Mouse (Mus musculus) left cerebral cortex, postnatal 25 days (tissue): ENCODE data around the gene Gm28308. TPM values are rescaled to one million over a fixed set of nuclear protein-coding genes. Genes with fewer than 3 reads are reported as not detected.

Source experiments
- DNase-seq, 2 experiments: peaks; one replicate each; pipeline ENCODE4 v3.0.0; 2022; ENCODE audit warnings: low spot score in 2 of 2, mixed read lengths in 1 of 2
- intact Hi-C: fragments of 180-260 bp; cut with DNase I; formaldehyde crosslinking; loops from one replicate; pipeline ENCODE4 v1.15.1; 2025
- total RNA-seq, 2 experiments: library from RNA; stranded (reverse); gene quantifications; 2 replicates each; pipeline ENCODE4 v1.2.3; 2021

Gene Gm28308
- total RNA-seq, 2 experiments from 2014 or later: not detected

DNA sequence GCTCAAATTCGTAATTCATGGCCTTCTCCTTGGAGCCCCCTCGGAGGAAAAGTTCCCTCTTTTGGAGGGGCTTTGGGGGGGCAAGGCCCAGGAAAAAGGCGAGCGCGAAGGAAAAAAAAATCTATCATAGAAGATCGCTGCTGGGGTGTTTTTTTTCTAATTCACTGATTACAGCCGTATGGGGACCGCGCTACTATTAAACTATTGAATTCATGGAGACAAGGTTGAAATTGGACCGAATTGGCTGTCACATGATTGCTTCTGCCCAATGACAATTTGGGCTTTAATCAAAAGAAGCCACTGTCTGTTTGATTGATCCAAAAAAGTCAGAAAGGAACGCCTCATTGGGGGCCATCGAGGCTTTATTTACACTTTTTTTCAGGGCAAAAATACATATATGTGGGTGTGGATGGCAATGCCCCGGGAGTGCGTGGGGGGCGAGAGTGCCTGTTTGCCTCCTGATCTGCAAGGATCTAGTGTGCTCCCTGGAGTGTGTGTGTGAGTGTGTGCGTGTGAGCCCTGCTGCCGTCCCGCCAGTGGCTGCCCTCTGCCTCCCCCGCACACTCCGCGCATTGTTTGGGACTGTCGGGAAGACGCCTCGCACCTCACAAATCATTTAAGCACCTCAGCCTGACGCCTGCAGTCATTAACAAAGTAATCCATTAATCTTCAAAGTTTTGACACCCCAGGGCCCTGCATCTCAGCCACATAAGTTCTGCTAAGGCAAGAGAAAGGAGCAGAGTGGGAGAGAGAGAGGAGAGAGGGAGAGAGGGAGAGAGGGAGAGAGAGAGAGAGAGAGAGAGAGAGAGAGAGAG lies 48.3 kb downstream of the Gm28308 start, which contains the start of gene Hoxa2:
Hoxa2 (minus strand) TSS at position 206 of the 815 bp plus-strand sequence.
- intact Hi-C loops: loop anchor here (5.0 kb wide), 3 partner anchors 37 to 147 kb away; partner anchors contain the start of genes Evx1 and Hoxa5
- no peak for DNase-seq

DNA sequence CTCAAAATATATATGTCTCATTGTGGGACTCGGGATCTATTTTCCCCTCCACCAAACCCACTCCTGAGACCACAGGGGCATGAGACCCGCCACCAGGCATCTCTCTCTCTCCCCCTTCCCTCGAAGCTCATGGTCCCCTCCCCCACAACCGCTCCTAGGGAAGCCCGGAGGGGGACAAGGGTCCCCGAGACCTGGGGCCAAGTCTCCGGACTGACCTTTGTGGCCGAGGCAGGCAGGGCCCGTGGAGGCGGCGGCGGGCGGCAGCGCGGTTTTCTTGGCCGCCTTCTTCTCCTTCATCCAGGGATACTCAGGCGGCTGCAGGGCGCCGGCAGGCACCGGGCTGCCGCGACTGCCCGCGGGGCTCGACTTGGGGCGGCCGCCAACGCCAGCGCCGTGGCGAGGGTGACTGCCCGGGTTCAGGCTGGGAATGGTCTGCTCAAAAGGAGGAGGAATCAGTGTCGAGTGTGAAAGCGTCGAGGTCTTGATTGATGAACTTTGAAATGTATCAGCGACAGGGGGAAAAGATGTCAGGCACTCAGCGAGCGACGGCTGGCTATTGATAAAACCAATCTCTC lies 49.0 kb downstream of the Gm28308 start:
- intact Hi-C loops: loop anchor here (5.0 kb wide), 3 partner anchors 38 to 148 kb away; partner anchors contain the start of genes Evx1 and Hoxa5
- DNase-seq: no peak

DNA sequence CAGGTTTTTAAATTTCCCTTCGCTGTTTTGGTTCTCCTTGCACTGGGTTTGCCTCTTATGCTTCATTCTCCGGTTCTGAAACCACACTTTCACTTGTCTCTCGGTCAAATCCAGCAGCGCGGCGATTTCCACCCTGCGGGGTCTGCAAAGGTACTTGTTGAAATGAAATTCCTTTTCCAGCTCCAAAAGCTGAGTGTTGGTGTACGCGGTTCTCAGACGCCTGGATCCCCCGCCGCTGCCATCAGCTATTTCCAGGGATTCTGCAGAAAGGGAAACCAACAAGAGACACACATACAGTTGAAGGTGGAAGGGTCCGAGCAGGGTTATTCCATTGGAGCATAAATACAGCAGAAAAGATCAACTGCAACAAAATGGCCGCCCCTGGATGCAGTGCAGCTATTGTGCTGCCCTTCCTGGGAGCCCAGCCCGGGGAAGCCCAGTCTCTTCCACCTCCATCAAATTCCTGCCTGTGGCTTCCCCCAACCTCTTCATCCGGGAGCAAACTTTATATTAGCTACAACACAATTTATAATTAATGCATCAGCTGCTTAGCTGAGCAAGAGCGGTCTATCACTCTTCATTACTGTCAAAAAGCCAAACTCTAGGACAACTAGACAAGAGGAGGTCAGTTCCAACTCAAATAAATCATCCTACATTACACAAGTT lies 49.6 kb downstream of the Gm28308 start:
- DNase-seq: no peak
- intact Hi-C loops: loop anchor here (5.0 kb wide), 3 partner anchors 39 to 149 kb away; partner anchors contain the start of genes Evx1 and Hoxa5

DNA sequence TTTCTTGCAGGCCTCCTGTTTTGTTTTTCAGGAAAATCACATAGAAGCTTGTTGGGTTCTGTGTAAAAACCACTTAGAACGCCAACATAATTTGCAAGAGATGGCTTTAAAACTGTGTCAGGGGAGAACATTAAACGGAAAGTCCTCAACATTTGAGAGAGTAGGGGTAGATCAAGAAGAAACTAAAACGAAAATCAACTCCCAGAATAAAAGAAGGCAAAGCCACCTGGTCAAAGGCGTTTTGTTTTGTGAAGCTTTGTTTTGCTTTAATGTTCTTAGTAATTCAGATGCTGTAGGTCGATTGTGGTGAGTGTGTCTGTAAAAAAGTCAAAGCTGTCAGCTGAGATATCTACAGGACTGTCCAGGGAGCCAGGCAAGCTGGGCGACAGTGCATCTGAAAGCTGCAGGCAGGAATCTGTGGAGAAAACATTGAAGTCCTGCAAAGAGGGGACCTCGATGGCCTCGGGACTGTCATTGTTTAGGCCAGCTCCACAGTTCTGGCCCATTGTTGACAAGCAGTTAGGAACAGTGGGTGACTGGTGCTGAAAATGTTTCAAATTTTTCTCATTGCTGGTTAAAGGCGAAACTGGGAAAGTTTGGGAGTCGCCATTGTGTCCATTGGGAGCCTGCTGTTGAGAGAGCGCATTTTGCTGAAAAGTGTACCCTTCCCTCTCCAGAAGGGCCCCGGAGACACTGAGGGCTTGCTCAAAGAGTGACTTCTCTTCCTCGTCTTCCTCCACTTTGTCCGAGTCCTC lies 50.4 kb downstream of the Gm28308 start:
- intact Hi-C loops: loop anchor here (5.0 kb wide), 3 partner anchors 40 to 150 kb away; partner anchors contain the start of genes Evx1 and Hoxa5
- DNase-seq: no peak

DNA sequence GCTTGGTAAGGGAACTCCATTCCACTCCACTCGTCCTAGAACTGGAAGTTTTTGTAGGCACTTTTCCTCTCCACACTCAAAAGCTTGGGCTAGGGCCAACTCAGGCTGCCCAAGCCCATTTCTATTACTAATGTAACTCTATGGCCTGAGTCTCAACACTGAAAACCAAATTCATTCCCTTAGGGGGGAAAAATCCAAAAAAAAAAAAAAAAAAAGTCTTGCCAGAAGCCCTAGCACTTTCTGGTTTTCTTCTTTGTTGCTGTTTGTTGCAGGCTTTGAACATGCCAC lies 51.1 kb downstream of the Gm28308 start:
- intact Hi-C loops: loop anchor here (5.0 kb wide), 3 partner anchors 40 to 150 kb away; partner anchors contain the start of genes Evx1 and Hoxa5
- no peak for DNase-seq

DNA sequence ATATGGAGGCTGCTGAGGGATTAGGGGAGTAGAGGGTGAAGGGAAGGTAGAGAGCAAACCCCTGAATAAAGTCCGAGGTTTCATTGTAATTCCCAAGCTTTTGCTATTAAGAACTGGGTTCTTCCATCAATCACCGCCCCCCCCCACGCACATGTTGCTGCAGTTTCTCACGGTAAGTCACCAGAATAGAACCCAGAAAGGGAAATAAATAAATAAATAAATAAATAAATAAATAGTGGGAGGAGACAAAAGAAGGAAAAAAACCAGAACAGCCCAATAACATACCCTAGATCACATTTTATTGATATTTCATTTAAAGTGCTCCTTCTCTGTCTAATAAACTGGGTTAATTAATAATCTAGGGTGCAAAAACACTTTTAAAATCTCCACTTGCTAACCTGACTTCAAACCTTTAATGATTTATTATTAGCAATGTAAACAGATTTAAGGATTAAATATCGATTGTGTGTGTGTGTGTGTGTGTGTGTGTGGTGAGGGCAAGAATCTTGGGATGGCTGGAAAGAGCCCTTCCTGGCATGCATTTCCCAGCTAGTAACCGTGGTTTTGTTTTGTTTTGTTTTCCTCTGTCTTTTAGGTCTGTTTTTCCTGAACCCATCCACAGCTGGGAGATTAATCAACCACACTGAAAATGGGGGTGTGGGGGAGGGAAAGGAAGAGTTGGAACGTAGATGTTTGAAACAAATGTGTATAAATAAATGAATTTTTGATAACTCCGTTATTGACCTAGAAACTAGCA lies 51.6 kb downstream of the Gm28308 start:
- no peak for DNase-seq
- intact Hi-C loops: loop anchor here (5.0 kb wide), 3 partner anchors 41 to 151 kb away; partner anchors contain the start of genes Evx1 and Hoxa5

DNA sequence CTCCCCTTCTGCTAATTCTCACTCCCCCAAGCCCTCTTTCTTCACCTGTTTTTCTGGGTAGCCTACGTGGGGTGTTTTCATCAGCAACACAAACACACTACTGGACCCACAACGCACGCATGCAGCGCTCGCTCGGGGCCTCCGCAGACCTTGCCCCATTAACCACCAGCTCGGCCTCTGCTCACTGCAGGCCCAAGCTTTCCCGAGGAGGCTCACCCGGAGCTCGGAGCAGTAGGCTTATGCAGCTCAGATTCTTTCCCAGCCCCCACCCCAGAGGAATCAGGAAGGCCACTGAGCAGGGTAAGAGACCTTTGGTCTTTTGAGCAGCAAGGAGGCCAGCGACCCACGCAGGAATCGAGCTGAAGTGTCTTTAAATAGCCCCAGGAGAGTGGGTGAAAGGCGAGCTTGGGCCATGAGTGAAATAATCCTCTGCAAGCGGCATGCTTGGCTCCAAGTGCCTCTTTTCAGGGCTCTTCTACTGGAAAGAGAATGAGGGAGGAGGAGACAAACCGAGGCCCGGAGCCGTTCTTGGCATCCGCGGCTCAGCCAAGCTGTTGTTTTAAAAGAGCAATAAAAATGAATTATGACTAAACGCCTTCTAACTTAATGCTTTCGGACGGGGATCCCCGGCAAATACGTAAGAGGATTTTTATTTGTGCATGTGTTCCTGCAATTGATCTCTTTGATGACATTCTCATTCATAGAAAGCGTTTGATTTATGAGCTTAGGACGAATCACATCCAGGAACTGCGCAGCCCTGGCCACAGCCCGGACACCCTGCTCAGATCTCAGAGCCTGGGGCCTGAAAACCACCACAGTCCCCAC lies 52.4 kb downstream of the Gm28308 start:
- no peak for DNase-seq
- intact Hi-C loops: loop anchor here (5.0 kb wide), 3 partner anchors 42 to 152 kb away; partner anchors contain the start of genes Evx1 and Hoxa5

DNA sequence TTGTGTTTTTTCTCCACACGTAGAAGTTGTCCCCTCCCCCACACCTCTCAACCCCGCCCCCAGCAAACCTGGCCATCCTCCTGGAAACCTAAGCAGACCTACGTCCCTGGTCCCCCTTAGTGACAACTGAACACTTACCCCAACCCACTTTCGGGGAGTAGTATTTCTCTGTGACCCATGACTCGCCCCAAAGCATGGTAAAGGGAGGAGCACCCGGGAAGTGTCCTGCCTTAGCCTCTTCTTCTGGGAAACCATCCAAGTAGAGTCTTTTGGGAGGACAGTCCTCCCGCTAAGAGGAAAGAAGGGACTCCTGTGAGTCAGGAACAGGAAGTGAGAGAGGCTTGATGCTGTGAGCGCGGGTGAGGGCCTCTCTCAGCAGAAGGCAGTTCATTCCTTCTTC lies 53.2 kb downstream of the Gm28308 start:
- intact Hi-C loops: loop anchor here (5.0 kb wide), 4 partner anchors 42 to 153 kb away; partner anchors contain the start of genes Evx1 and Hoxa5
- DNase-seq: no peak

DNA sequence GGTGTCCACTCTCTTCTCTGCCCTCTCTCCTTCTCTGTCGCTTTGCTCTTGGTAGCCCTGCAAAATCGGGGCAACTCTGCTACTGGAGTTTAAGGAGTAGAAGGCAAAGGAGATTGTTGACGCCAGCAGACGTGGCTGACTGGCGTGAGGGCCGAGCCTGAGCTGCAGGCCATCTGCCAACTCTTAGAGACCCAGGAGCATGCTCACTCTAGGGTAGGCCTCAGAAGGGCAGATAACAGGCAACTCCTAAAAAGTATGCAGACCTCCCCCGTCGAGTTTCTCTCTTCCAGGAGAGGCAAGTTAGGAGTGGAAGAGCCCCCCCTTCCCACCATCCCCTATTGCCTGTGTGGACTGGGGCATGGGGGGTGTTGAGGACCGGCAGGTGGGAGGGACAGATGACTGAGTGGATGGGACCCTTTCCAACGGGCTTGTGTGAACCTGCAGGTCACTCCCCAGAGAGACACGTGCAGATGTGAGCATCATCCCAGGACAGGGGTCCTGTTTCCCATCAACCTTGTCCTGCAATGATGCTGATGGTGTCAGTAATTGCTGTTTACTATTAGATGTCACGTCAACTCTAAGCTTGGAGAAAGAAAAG lies 53.9 kb downstream of the Gm28308 start:
- DNase-seq: no peak
- intact Hi-C loops: loop anchor here (5.0 kb wide), 1 partner anchor 152 kb away; no protein-coding TSS in a partner anchor

DNA sequence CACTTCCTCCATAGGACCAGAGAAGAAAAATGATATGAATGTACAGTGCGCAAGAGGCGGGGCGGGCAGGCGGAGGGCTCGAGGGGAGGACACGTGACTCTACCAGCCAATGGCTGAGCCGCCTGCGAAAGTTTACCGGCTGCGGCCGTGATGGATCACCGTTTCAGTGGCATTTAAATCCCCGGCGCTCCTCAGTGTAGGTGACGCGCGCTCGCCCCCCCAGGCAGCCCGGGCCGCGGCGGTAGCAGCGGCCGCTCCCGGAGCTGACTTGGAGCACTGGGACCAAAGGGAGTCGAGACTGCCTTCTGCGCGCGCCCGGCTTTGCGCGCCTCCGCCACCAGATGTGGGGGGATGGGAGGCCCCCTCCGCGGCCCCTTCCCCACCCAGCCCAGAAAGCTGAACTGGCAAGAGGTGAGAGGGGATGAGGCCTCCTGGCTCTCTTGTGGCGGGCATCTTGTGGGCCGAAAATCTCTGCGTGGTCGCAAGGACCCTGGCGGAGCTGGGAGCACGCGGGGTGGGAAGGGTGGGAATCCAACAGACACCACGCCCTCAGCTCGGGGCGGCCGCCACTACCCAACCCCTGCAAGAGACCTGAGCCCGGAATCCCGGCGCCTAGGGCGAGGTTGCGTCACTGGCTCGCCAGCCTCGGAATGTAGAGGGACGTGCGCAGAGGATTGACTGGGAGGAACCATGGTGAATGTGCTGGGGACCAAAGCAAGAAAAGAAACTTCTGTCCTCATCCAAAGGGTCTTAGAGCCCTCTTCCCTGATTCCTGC lies 54.7 kb downstream of the Gm28308 start, which contains the start of gene Hoxa1:
Hoxa1 (minus strand) TSS at position 42 of the 776 bp plus-strand sequence.
- intact Hi-C loops: loop anchor here (5.0 kb wide), 1 partner anchor 151 kb away; no protein-coding TSS in a partner anchor
- no peak for DNase-seq

DNA sequence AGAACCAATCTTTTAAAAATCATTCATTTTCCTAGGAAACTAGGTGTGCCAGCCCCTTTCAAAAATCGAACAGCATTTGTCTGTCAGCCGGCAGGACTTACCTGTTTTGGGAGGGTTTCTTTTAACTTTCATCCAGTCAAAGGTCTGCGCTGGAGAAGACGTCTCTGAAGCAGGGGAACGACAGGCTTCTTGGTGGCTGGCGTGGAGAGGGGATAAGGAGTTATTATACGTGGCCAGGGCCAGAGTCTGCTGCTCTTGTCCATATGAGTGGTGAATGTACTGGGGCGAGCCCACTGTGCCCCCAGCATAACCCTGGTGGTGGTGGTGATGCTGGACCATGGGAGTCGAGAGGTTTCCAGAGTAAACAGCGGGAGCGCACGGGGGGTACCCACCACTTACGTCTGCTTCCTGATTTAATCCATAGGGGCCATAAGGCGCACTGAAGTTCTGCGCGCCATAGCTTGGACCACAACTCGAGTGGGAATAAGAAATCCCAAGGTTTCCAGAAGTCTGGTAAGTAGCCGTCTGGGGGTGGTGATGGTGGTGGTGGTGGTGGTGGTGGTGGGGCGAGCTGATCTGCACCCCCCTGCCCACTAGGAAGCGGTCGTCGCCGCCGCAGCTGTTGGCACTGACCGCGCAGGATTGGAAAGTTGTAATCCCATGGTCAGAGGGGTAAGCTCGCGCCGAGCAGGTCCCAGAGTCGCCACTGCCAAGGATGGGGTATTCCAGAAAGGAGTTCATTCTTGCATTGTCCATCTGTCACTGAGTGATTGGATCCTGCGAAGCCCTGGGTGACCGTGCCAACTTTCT lies 55.5 kb downstream of the Gm28308 start:
- DNase-seq: no peak
- intact Hi-C loops: loop anchor here (5.0 kb wide), 1 partner anchor 150 kb away; no protein-coding TSS in a partner anchor

DNA sequence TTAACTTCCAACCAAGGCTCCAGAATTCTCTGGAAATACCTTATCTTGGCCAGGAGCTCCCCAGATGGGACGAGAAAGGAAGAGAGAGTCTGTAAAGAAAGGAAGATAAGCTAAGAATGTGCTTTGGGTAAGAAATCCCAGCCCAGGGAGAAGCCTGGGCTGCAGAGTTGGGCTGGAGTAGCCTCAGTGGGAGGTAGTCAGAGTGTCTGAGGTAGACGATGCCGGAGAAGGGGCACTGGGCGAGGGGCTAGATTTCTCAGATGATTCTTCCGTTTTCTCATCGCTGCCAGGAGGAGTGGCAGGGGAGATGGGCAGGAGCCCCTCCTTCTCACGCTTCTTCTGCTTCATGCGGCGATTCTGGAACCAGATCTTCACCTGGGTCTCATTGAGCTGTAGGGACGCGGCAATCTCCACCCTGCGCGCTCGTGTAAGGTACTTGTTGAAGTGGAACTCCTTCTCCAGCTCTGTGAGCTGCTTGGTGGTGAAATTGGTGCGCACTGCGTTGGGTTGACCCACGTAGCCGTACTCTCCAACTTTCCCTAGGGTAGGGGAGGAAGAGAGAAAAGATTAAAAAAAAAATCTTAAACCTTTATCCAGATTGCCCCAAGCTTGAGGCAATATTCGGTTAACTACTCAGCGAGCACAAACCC lies 56.5 kb downstream of the Gm28308 start:
- intact Hi-C loops: loop anchor here (5.0 kb wide), 1 partner anchor 149 kb away; no protein-coding TSS in a partner anchor
- DNase-seq: no peak

DNA sequence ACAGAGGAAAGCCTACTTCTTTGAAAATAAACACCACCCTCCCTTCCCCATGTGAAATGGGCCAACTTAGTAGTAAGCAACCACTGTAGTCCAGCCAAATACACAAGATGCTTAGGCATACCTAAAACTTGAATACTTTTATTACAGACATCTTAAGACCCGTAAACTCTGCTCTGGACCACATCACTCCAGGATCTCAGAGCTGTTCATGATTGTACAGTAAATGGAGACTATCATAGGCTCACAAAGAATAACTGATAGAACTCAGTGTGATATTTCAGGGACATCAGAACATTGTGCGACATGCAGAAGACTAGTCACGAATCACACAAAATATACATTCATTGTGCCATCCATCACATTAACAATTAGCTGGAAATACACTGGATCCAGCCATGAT lies 57.7 kb downstream of the Gm28308 start:
- intact Hi-C loops: loop anchor here (5.0 kb wide), 1 partner anchor 148 kb away; no protein-coding TSS in a partner anchor
- no peak for DNase-seq

DNA sequence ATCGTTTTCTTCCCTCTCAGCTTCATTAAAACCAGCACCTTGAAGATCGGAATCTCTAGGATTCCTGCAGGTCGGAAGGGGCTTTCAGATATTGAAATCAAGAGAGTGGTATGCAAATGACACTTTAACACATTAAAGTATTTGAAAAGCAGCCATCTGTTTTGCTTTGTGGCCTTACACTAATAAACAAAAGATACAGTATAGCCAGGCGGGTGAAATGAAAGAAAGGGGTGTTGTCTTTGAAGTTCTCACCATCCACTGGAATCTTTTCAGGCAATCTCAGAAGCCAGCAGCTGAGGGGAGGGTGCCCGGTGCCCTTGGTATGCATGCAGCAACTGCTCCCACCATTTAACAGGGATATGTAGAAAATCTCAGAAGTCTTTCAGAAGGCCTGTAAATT lies 59.1 kb downstream of the Gm28308 start:
- no peak for DNase-seq
- intact Hi-C loops: loop anchor here (5.0 kb wide), 1 partner anchor 972 kb away; no protein-coding TSS in a partner anchor

DNA sequence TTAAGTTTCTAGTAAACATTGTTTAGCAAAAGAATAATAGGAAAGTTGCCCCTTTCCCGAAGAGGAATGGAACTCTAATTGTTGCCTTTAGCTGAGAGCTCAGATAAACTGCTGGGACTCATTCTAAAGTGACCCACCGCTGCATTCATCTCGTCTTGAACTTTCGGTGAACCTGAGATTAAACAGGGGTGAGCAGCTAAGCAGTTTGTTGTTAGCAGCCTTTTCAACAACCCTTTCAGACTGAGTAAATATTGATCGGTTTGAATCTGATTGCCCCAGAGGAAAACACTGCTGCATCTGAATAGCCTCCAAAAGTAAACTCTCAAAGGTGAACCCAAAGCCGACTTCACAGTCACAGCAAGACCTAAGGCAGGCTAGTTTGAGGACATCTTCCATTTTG lies 59.9 kb downstream of the Gm28308 start:
- intact Hi-C loops: loop anchor here (5.0 kb wide), 1 partner anchor 971 kb away; no protein-coding TSS in a partner anchor

More for the DNA sequence above, 59.9 kb downstream of the Gm28308 start:
- DNase-seq: no peak
